Mouse (Mus musculus) neutrophil, adult 65 days (primary cell): ENCODE results near the gene Fbxw8. TPM values are rescaled to one million over a fixed set of nuclear protein-coding genes. Genes with fewer than 3 reads are reported as not detected.

Experiments used
- total RNA-seq: library from RNA; stranded (reverse); gene quantifications from 2 replicates; pipeline ENCODE4 v1.2.4, GENCODE M21; 2023

Fbxw8 gene
- 13.0 and 20.9 TPM in 2 replicates for total RNA-seq

GRCm38 (mm10) chr5:118154839-118155564 lies at the start of gene Fbxw8:
TSS of gene Fbxw8 (minus strand) at chr5:118155464.

GRCm38 (mm10) chr5:118164581-118164980 lies 9.3 kb upstream of the Fbxw8 start, which contains the start of gene Hrk:
TSS of gene Hrk (plus strand) at chr5:118164648.

GRCm38 (mm10) chr5:118027698-118028190 lies 127.5 kb downstream of the Fbxw8 start, which contains the start of gene Tesc:
TSS of gene Tesc (plus strand) at chr5:118027743.

Other genes starting within 250 kb of the Fbxw8 start
- gene Fbxo21, start 178.7 kb downstream of the Fbxw8 start, total RNA-seq: 3.5 and 5.9 TPM in 2 replicates
- 11.7 and 20.1 TPM in 2 replicates for gene Tesc, start 127.7 kb downstream of the Fbxw8 start, total RNA-seq
- not detected in 2 replicates for gene Hrk, start 9.2 kb upstream of the Fbxw8 start, total RNA-seq
- 0.63 TPM in 1 of 2 replicates, not detected in the other for gene Rnft2, start 89.7 kb upstream of the Fbxw8 start, total RNA-seq
- gene 2410131K14Rik, start 89.8 kb upstream of the Fbxw8 start, total RNA-seq: 8.3 and 8.6 TPM in 2 replicates